Mouse (Mus musculus) brain, embryonic 14.5 days (tissue): Measurements from ENCODE around the gene Tbcc.

ENCODE experiments used
- CTCF ChIP-seq: fragments of 200-500 bp; IDR thresholded peaks from 2 replicates; pipeline ENCODE4 v1.5.1; 2012; ENCODE audit warnings: inconsistent platforms, mild to moderate bottlenecking, moderate library complexity, borderline replicate concordance; ENCODE audit not compliant: insufficient read depth, insufficient read length; ENCODE audit errors: extremely low read depth
- POLR2A ChIP-seq: fragments of 200-500 bp; IDR thresholded peaks from 2 replicates; pipeline ENCODE4 v1.6.1; 2012; ENCODE audit warnings: mild to moderate bottlenecking, inconsistent platforms, borderline replicate concordance; ENCODE audit not compliant: poor library complexity, insufficient read depth, insufficient read length, severe bottlenecking; ENCODE audit errors: extremely low read depth

DNA sequence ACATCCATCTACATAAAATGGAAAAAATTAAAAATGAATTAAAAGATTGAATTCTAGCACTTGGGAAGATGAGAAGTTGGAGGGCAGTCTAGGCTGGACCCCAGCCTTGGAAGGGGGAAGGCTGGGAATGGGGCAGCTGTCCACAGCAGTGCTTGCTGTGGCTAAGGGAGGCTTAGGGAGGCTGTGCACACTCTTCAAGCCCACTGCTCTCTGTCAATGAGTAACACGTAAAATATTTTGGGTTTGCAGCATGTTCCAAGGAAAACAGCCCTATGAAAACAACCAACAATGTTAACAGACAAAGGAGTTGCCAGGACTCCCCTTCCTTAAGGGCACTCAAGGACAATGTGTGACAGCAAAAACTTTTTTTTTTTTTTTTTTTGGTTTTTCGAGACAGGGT, 47.5 kb upstream of the Tbcc start:
- TF ChIP-seq POLR2A (no peak), CTCF (no peak)
